Mouse (Mus musculus) left cerebral cortex, postnatal 14 days (tissue): ENCODE measurements around the gene Mapk10. TPM values are rescaled to one million over a fixed set of nuclear protein-coding genes. Genes with fewer than 3 reads are reported as not detected.

Experiments used
- DNase-seq, 2 experiments: peaks; one replicate each; pipeline ENCODE4 v3.0.0; 2021 to 2022; ENCODE audit warnings: low spot score in 2 of 2, mixed read lengths in 1 of 2
- intact Hi-C: fragments of 180-260 bp; cut with DNase I; formaldehyde crosslinking; loops from one replicate; pipeline ENCODE4 v1.15.1; 2025
- long read RNA-seq, 2 experiments: library from polyadenylated mRNA; stranded (forward); transcript quantifications; one replicate each; pipeline ENCODE4 v2.0.0; 2021
- total RNA-seq, 2 experiments: library from RNA; stranded (reverse); gene quantifications; 2 replicates each; pipeline ENCODE4 v1.2.3; 2021

The Mapk10 gene
- 100 to 1,000 TPM; 344 to 377 TPM for total RNA-seq
- long read RNA-seq, experiment 1, full-length matches to known transcripts: 84 of 249 reads
- long read RNA-seq, experiment 1, partial matches to known transcripts: 36 of 249 reads
- long read RNA-seq, experiment 1, other reads (novel, unspliced or antisense): 129 of 249 reads
- long read RNA-seq, experiment 2, full-length matches to known transcripts: 88 of 238 reads
- long read RNA-seq, experiment 2, partial matches to known transcripts: 33 of 238 reads
- long read RNA-seq, experiment 2, other reads (novel, unspliced or antisense): 117 of 238 reads

DNA sequence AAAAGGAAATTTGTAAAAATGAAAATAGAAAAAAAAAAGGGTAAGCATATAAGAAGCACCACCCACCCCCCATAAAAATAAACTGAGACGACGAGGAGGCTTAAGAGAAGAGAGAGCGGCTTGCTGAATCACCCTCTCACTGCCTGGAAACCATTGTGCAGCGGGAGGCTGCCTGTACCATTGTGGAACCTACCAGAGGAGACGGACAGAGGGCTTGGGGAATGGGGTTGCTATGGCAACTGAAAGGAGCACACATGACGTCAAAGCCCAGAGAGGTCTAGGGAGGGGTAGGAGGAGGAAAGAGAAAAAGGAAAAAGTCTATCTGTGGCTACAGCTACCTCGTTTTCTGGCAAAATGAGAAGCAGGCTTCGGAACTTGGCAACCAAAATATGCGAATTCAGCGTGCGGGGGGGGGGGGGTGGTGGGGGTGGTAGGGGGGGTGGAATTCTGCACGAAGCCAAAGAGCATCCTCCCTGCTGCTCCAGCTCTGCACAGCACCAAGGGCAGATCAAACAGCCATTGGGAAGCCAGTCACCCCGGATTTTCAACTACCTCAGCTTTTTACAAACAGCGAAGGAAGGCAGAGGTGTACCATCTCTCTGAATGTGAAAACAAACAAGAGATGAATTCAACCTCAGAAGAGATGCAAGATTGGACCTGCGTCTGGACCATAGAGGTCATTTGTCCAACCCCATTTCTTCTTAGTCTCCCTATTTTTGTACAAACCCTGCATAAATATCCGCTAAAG, at the start of gene Mapk10:
Mapk10 (minus strand) TSS at position 234 of the 748 bp plus-strand sequence.
- DNase-seq: peak; percentile 90 to 95
- intact Hi-C loops: loop anchor here (2.0 to 5.0 kb wide), 3 partner anchors 50 to 189 kb away; no protein-coding TSS in a partner anchor

DNA sequence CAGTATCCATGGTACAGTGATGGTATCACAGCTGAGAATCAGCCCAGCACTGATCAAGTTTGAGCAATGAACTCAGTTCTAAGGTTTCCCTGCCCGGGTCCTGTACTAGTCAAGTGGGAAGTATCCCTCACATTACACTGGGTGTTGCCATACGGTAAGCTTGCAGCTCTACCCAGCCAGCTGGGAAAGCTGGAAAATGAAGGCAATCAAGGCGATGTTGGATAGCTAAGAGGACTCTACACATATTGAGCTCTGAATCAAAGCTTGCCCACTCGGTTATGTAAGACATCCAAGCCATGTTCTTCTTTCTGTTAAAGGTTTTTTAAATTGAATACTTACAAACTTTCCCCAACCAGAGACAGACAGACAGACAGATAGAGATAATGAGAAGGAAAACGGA, 45.0 kb upstream of the Mapk10 start:
- intact Hi-C loops: no loop called here
- no peak for DNase-seq

DNA sequence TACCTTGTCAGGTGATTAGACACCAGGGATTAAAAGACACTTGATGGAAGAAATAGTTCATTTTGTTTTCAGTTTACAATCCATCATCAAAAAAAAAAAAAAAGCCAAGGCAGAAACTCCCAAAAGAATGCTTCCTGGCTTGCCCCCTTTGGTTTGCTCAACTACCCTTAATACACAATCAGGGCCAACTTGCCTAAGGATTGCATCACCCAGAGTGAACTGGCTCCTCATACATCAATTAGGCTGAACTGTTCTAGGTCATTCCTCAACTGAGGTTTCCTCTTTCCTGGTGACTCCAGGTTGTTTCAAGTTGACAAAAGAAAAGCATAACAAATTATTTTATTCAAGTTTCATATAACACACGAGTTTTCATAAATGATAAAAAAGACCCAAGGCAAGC, 31.3 kb upstream of the Mapk10 start:
- DNase-seq: no peak
- intact Hi-C loops: no loop called here

DNA sequence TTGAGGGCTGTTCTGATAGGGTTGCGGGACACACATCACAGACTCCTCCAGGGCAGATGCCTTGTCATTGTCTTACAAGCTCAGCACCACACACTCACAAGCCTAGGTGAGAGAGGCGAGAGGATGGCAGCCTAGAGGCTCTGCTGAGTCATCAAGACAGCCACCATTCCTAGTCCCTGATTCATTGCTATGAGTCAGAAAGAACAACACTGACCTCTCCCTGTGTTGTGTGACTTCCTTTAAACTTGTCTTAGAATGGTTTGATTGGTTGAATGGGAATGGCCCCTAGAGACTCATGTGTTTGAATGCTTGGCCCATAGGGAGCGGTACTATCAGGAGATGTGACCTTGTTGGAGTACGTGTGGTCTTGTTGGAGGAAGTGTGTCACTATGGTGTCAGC, 20.7 kb upstream of the Mapk10 start:
- DNase-seq: no peak
- intact Hi-C loops: no loop called here

DNA sequence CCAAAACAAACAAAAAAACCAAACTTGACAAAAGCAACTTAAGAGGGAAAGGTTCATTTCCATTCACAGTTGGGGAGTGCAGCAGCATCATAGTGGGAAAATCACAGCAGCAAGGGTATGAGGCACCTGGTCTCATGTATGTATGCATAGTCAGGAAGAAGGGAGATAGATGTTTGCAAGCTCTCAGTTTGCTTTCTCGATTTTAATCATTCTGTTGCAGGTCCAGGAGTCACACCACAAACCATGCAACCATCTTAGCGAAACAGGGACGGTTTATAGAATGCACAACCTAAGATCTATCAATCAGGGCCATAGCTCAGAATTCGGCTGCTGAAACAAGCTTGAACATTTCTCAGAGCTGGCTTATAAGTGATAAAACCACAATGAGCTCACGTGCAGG, 19.2 kb upstream of the Mapk10 start:
- DNase-seq: no peak
- intact Hi-C loops: no loop called here

DNA sequence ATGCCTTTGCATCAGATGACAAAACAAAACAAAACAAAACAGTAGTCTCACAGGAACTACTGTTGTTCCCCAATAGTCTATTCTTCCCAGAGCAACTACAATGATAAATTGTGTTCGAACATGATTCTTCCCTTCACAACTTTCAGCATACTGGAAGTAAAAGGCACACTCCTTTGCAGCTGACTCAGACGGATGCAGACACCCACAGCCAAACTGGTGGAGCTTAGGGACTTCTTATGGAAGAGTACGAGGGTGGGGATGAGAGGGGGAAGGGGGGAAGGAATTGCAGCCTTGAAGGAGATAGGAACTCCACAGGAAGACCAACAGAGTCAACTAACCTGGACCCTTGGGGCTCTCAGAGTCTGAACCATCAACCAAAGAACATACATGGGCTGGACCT, 18.2 kb upstream of the Mapk10 start:
- DNase-seq: no peak
- intact Hi-C loops: no loop called here

DNA sequence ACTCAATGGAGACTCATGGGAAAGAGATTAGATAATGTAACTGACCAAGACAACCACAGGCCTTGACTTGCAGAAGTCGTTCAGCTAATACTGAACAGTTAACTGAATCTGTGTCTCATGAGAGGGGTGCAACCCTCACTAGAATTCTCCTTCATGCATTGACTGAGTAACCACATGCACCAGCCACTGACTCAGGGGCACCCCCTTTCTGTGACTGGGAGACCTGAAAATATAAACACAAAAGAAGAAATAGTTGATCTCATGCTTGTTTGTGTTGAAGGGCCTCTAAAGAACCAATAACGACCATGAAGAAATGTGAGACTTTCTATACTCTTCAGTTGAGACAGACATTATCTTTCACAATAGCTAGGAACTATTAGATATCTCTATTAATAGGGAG, 10.9 kb upstream of the Mapk10 start:
- no peak for DNase-seq
- intact Hi-C loops: no loop called here

DNA sequence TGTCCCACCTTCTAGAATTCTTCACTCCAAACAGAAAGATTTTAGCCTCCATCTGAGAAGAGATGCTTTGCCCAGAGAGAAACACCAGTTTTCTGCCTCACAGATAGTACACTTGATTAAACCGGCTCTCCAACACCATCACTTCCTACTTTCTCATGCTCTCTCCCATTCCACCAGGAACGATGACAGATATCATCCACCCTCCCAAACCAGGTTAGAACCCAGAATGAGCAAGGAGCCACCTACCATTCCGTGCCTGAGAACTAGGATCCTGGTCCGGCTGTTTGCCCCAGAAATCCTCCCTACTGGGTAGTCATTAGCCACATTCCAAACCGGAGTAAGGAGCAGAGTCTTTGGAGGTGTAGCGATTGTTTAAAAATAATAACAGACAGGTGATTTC, 490 bp downstream of the Mapk10 start:
- DNase-seq: peak in 1 of 2 experiments; percentile 37

DNA sequence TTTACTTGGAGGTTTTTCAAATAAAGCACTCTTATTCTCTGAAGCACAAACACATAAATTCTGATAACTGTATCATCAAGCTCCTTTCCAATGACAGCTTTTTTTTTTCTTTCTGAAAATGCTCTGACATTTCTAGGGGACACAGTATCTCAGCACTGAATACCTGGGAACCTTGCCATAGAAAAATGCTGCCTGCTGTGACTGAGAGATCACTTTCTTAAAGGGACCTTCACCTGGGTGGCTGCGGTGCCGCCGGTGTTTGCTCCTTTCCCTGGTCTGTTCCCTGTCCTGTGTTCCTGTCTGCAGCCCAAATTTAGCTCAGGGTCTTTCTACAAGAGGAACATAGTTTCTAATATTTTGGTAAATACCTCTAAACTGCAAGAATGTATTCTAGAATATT, 1.1 kb downstream of the Mapk10 start:
- intact Hi-C loops: loop anchor here (2.0 to 5.0 kb wide), 3 partner anchors 49 to 188 kb away; no protein-coding TSS in a partner anchor

More for the DNA sequence above, 490 bp downstream of the Mapk10 start:
- intact Hi-C loops: loop anchor here (2.0 to 5.0 kb wide), 3 partner anchors 50 to 188 kb away; no protein-coding TSS in a partner anchor

DNA sequence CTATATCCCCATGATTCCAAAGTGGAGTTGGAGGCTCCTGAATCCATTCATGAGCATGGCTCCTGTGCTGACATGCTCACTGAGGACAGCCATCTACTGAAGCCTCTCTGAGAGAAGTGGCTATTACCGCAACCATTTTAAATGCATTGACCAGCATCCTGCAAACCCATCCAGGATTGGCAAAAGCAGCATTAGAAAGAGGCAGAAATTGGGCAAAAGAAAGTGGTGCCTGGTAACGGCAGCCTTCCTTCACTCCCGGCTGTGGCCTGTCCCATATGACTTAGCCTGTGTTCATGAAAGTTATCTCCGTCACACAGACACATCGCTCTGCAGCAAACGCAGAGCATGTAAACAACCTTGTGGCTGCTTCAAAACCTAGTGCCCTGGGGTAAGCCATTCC, 1.6 kb downstream of the Mapk10 start:
- DNase-seq: peak in 1 of 2 experiments; percentile 41
- intact Hi-C loops: no loop called here

More for the DNA sequence above, 1.1 kb downstream of the Mapk10 start:
- peak; percentile 35 to 61 for DNase-seq

DNA sequence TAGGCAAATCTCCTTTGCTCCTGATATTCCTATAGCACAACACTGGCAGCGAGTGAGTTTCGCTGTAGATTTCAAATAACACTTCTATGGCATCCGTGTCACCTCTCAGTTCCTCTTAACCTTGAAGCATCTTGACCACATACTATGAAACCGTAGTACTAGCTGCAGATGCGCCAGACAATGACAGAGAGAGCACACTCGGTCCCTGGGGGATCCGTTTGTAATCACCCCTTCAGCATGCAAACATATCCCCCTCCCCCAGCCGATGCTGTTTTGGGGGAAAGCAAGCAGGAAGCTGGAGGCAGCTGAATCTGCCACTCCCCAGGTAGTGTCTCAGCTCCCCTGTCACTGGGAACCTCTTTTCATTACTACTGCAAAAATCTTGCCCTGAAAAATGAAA, 2.3 kb downstream of the Mapk10 start:
- DNase-seq: peak in 1 of 2 experiments; percentile 43
- intact Hi-C loops: no loop called here

DNA sequence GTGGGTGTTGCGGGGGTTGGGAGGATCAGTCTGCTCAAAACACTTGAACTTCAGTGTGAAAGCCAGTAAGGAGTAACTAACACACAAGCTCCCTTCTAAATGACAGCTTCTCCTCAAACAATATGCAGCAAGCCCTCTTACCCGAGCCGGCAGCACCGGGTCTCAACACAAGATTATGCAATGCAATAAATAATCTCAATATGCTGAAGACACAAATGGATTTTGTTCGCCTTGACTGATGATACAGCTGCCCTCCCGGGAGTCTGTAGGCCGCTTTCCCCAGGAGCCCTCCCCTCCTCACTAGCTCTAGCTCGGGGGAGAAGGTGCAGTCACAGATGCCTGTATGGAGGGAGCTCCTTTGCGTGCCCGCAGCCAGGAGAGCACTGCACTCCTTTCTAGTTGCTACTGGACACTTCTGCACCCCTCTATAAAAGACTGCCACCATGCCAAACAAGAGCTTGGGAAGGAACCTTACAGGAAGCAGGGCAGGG, 3.1 kb downstream of the Mapk10 start:
- peak; percentile 41 to 61 for DNase-seq
- intact Hi-C loops: no loop called here

DNA sequence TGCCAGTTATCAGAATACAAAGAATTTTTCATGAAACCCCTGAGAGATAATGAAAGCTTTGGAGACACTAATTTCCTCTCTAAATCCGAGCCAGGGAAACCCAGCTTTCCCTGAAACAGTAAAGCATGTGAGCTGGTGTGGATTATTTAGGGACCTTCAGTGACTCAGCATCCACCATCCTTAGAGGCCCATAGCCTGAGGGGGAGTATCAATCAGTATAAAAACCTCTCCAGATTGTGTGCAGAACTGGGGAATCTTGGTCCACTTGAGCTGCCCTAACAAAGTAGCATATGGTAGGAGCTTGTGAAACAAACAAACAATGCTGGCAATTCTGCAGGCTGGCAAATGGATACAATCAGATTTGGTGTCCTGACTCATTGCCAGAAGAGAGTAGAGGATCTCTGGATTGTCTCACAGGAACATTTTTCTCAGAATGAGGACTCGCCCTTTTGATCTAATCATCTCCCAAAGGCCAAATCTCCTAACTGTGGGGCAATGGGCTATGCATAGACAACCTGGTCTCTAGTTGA, 13.3 kb downstream of the Mapk10 start:
- no peak for DNase-seq
- intact Hi-C loops: no loop called here

DNA sequence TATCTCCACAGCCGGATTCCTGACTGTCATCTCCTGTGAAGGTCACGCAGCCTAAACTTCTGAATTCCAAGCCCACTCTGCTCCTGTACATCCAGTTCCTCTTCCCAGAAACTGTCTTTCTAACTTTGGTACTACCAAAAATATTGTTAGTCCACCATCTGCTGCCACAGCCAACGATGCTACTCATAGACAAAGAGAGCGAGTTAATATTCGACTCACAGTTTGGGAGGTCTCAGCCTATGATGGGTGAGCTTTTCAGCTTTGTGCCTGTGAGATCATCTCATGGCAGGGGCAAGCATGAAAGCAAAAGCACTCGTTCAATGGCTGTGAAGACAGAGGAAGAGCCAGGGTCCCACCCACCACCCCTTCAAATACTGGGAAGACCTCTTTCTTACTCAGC, 16.6 kb downstream of the Mapk10 start:
- intact Hi-C loops: no loop called here

DNA sequence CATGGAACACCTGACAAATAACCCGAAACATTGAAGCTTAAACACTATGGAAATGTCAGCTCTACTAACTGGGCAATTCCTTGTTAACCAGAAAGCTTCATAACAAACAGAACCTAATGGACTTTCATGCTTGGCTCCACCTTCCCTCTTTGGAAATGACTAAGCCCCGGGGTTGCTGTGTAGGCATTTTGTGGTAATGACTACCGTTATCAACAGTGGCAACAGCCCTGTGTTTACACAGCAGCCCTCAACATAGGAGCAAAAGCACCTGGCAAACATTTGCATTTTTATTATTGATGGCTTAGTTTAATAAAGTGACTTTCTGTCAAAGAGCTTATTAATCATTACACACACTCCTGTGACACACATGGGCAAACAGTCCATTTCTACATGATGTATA, 17.4 kb downstream of the Mapk10 start:
- intact Hi-C loops: no loop called here
- DNase-seq: no peak

More for the DNA sequence above, 16.6 kb downstream of the Mapk10 start:
- no peak for DNase-seq

DNA sequence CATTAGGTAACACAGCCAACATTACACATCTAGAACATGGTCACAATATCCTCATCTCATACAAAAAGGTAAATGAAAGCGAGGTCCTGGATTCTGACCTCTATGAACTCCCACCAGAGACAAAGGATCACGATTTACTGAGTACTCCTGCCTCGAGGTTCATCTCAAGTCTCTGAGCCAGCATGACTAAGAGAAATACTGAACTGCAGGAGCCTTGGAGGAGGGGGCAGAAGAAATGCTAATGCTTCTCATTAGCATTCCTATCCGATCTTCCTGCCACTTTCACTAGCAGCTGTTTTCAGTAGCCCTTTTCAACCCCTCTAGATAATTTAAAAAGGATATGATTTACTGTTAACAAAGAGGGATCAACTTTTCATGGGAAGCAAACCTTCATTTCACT, 19.6 kb downstream of the Mapk10 start:
- peak in 1 of 2 experiments; percentile 3 for DNase-seq
- intact Hi-C loops: no loop called here

DNA sequence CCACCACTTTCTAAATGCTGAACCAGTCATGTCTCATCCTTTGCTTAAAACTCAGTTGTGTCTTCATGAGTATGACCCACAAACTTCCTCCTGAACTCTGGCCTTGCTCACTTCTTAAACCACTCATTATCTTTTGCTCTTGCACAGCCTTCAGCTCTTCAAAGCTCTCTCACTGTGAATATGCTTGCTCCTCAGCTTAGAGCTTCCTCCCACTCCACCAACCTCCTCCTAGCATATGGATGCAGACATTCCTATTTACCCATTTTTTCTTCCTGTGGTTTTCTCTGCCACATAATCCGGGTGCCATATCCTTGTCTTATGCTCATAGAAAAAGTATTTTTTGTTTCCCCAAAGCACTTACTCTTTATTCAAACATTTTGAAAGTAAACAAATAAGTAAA, 26.9 kb downstream of the Mapk10 start:
- intact Hi-C loops: no loop called here
- no peak for DNase-seq

DNA sequence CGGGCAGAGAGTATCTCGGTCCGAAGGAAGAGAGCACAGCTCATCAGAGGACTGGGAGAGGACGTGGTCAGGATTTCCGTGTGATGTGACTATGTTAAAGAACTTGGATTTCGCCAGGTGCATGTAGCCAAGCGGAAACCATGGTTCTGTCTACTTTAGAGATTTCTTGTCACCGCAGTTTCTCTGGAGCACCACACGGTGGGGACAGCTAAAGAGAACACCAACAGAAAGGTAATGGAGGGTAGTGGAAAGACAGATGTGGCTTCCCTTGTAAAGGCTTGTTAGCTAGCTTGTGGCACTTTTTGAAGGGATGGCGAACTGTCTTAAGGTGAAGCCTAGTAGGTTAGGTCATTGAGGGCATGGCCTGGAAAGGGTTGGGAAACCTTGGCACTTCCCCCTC, 29.5 kb downstream of the Mapk10 start:
- intact Hi-C loops: no loop called here
- no peak for DNase-seq

DNA sequence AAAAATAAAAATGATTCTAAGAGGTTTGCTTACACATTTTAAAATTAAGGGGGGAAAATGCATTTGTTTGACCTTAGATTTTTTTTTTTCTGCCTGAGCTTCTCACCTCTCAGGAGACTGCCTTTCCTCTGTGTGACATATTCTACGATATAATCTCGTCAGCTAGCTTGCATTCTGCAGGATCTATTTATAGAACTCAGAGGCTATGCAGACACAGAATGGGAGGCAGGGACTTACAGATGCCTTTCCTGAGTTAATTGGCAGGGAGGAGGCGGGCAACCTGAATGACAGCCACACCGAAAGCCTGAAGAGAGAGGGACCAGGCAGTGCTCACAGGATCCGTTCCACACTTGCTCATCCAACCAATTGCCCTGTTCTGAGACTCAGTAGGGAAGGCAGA, 34.1 kb downstream of the Mapk10 start:
- intact Hi-C loops: no loop called here
- DNase-seq: peak in 1 of 2 experiments; percentile 57

DNA sequence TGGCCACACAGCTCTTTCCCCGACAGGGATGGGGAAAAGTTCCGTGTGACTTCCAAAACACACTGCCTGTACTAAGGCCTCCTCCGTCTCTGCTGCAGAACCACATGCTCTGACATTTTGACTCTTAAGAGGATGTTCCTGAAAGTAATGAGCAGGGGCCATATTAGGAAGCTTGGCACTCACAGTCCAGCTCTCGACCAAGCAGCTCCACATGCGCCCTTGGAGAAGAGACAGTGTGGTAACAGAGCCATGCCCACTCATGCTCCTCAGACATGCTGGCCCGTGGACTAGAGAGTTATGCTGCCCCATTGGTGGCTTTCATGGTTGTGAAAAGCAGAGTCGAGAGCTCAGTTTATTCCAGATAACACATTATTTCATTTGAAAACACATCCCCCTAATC, 35.1 kb downstream of the Mapk10 start:
- DNase-seq: no peak
- intact Hi-C loops: no loop called here
